Mouse (Mus musculus): ENCODE measurements at regions not wholly inside any gene's neighbourhood (a gene's known extent, or its start where the extent isn't known, plus 50 kb on each side); places are given as distances from the start of the nearest gene placed in this dataset.

GRCm38 (mm10) chr2:50750799-50751198 lies 398.1 kb downstream of the Rnd3 start:
- TF ChIP-seq CTCF (IDR thresholded peaks at IDR 0.05; ENCODE audit: control insufficient read depth, insufficient read depth, insufficient replicate concordance, low read depth, low read length), result no peak
- no peak for TF ChIP-seq POLR2A (IDR thresholded peaks at IDR 0.05; ENCODE audit: control insufficient read depth, low read depth, low read length)

Measured in testis, adult 2 months (tissue).